Mouse (Mus musculus): Measurements from ENCODE around the gene Olfr229. TPM values are rescaled to one million over a fixed set of nuclear protein-coding genes. Genes with fewer than 3 reads are reported as not detected.

Gene Olfr229
- polyA plus RNA-seq (2014; fragmentation: Illumina TruSeq; extraction: RNeasy Lipid Tissue Mini Kit (QIAGEN cat#74804); ENCODE audit: low read depth, low replicate concordance) = not detected

GRCm38 (mm10) chr9:39907036-39907435, at the start of gene Olfr229:
Gene Olfr229 (plus strand): TSS chr9:39907336.

GRCm38 (mm10) chr9:39866122-39866521, 41.0 kb upstream of the Olfr229 start, which contains the start of gene Olfr972:
Gene Olfr972 (plus strand): TSS chr9:39866422.

GRCm38 (mm10) chr9:39937201-39937600, 30.1 kb downstream of the Olfr229 start, which contains the start of gene Olfr974:
Gene Olfr974 (plus strand): TSS chr9:39937501.

GRCm38 (mm10) chr9:39951946-39952345, 44.8 kb downstream of the Olfr229 start, which contains the start of gene Olfr975:
Gene Olfr975 (minus strand): TSS chr9:39952046.

GRCm38 (mm10) chr9:39961033-39961432, 53.9 kb downstream of the Olfr229 start, which contains the start of gene Olfr976:
Gene Olfr976 (minus strand): TSS chr9:39961133.

Other genes with a start within 250 kb of the Olfr229 start
- gene Olfr963, start 240.1 kb upstream of the Olfr229 start, polyA plus RNA-seq (2014; fragmentation: Illumina TruSeq; extraction: RNeasy Lipid Tissue Mini Kit (QIAGEN cat#74804); ENCODE audit: low read depth, low replicate concordance) = not detected
- not detected for gene Olfr149, start 200.2 kb upstream of the Olfr229 start, polyA plus RNA-seq (2014; fragmentation: Illumina TruSeq; extraction: RNeasy Lipid Tissue Mini Kit (QIAGEN cat#74804); ENCODE audit: low read depth, low replicate concordance)
- gene Olfr965, start 196.0 kb upstream of the Olfr229 start, polyA plus RNA-seq (2014; fragmentation: Illumina TruSeq; extraction: RNeasy Lipid Tissue Mini Kit (QIAGEN cat#74804); ENCODE audit: low read depth, low replicate concordance) = not detected
- not detected for gene Olfr150, start 176.4 kb upstream of the Olfr229 start, polyA plus RNA-seq (2014; fragmentation: Illumina TruSeq; extraction: RNeasy Lipid Tissue Mini Kit (QIAGEN cat#74804); ENCODE audit: low read depth, low replicate concordance)
- not detected for gene Olfr967, start 161.1 kb upstream of the Olfr229 start, polyA plus RNA-seq (2014; fragmentation: Illumina TruSeq; extraction: RNeasy Lipid Tissue Mini Kit (QIAGEN cat#74804); ENCODE audit: low read depth, low replicate concordance)
- not detected for gene Olfr968, start 124.1 kb upstream of the Olfr229 start, polyA plus RNA-seq (2014; fragmentation: Illumina TruSeq; extraction: RNeasy Lipid Tissue Mini Kit (QIAGEN cat#74804); ENCODE audit: low read depth, low replicate concordance)
- gene Olfr969, start 116.4 kb upstream of the Olfr229 start, polyA plus RNA-seq (2014; fragmentation: Illumina TruSeq; extraction: RNeasy Lipid Tissue Mini Kit (QIAGEN cat#74804); ENCODE audit: low read depth, low replicate concordance) = not detected
- gene Olfr970, start 98.5 kb upstream of the Olfr229 start, polyA plus RNA-seq (2014; fragmentation: Illumina TruSeq; extraction: RNeasy Lipid Tissue Mini Kit (QIAGEN cat#74804); ENCODE audit: low read depth, low replicate concordance) = not detected
- gene Olfr971, start 70.5 kb upstream of the Olfr229 start, polyA plus RNA-seq (2014; fragmentation: Illumina TruSeq; extraction: RNeasy Lipid Tissue Mini Kit (QIAGEN cat#74804); ENCODE audit: low read depth, low replicate concordance) = not detected
- gene Olfr972, start 40.9 kb upstream of the Olfr229 start, polyA plus RNA-seq (2014; fragmentation: Illumina TruSeq; extraction: RNeasy Lipid Tissue Mini Kit (QIAGEN cat#74804); ENCODE audit: low read depth, low replicate concordance) = not detected
- gene Olfr974, start 30.2 kb downstream of the Olfr229 start, polyA plus RNA-seq (2014; fragmentation: Illumina TruSeq; extraction: RNeasy Lipid Tissue Mini Kit (QIAGEN cat#74804); ENCODE audit: low read depth, low replicate concordance) = not detected
- gene Olfr975, start 44.7 kb downstream of the Olfr229 start, polyA plus RNA-seq (2014; fragmentation: Illumina TruSeq; extraction: RNeasy Lipid Tissue Mini Kit (QIAGEN cat#74804); ENCODE audit: low read depth, low replicate concordance) = 0.29 TPM
- 0.43 TPM for gene Olfr976, start 53.8 kb downstream of the Olfr229 start, polyA plus RNA-seq (2014; fragmentation: Illumina TruSeq; extraction: RNeasy Lipid Tissue Mini Kit (QIAGEN cat#74804); ENCODE audit: low read depth, low replicate concordance)
- not detected for gene Olfr978, start 84.8 kb downstream of the Olfr229 start, polyA plus RNA-seq (2014; fragmentation: Illumina TruSeq; extraction: RNeasy Lipid Tissue Mini Kit (QIAGEN cat#74804); ENCODE audit: low read depth, low replicate concordance)
- 0.21 TPM for gene Olfr979, start 96.1 kb downstream of the Olfr229 start, polyA plus RNA-seq (2014; fragmentation: Illumina TruSeq; extraction: RNeasy Lipid Tissue Mini Kit (QIAGEN cat#74804); ENCODE audit: low read depth, low replicate concordance)
- gene Olfr980, start 102.2 kb downstream of the Olfr229 start, polyA plus RNA-seq (2014; fragmentation: Illumina TruSeq; extraction: RNeasy Lipid Tissue Mini Kit (QIAGEN cat#74804); ENCODE audit: low read depth, low replicate concordance) = 0.39 TPM
- gene Olfr981, start 114.1 kb downstream of the Olfr229 start, polyA plus RNA-seq (2014; fragmentation: Illumina TruSeq; extraction: RNeasy Lipid Tissue Mini Kit (QIAGEN cat#74804); ENCODE audit: low read depth, low replicate concordance) = 0.04 TPM
- gene Olfr982, start 166.5 kb downstream of the Olfr229 start, polyA plus RNA-seq (2014; fragmentation: Illumina TruSeq; extraction: RNeasy Lipid Tissue Mini Kit (QIAGEN cat#74804); ENCODE audit: low read depth, low replicate concordance) = 0.03 TPM
- gene Olfr983, start 186.3 kb downstream of the Olfr229 start, polyA plus RNA-seq (2014; fragmentation: Illumina TruSeq; extraction: RNeasy Lipid Tissue Mini Kit (QIAGEN cat#74804); ENCODE audit: low read depth, low replicate concordance) = not detected
- gene Olfr984, start 206.9 kb downstream of the Olfr229 start, polyA plus RNA-seq (2014; fragmentation: Illumina TruSeq; extraction: RNeasy Lipid Tissue Mini Kit (QIAGEN cat#74804); ENCODE audit: low read depth, low replicate concordance) = not detected
- gene Olfr985, start 222.8 kb downstream of the Olfr229 start, polyA plus RNA-seq (2014; fragmentation: Illumina TruSeq; extraction: RNeasy Lipid Tissue Mini Kit (QIAGEN cat#74804); ENCODE audit: low read depth, low replicate concordance) = not detected
- 259 TPM for gene Tmem225, start 240.8 kb downstream of the Olfr229 start, polyA plus RNA-seq (2014; fragmentation: Illumina TruSeq; extraction: RNeasy Lipid Tissue Mini Kit (QIAGEN cat#74804); ENCODE audit: low read depth, low replicate concordance)

Data from testis, adult 10 weeks (tissue).